Mouse (Mus musculus): ENCODE results near the gene Tmem206.
A peak's percentile ranks its signal among the peaks of the same experiment; 100 is the strongest.

Gene Tmem206

GRCm38 (mm10) chr1:191396897-191397849 is 71.5 kb downstream of the Tmem206 start:
- peak; percentile 87 for ATAC-seq (ENCODE audit: low TSS enrichment)
